Mouse (Mus musculus): ENCODE data around the gene 2010003K11Rik.

DNA sequence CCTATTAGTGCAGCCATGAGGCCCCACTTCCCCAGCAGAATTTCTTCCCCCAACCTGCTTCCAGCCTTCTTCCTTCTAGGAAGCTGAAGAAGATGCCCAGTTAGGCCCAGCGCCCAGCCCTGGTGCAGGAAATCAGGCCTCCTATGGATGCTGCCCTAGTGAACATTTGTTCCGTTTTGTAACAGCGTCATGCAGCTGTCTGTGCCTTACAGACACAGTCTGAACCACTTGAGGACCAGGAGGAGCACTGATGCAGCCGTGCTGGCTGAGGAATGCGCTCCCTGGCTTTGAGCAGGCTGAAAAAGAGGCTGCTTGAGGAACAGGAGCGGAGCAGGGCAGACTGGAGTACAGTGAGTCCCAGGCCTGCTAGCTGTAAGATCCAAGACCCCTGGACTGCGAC lies 3.7 kb downstream of the 2010003K11Rik start:
- no peak for TF ChIP-seq CTCF (IDR thresholded peaks at IDR 0.05; ENCODE audit: extremely low read depth, insufficient read depth, low read length)
- no peak for TF ChIP-seq POLR2A (IDR thresholded peaks at IDR 0.05; ENCODE audit: extremely low read depth, insufficient read depth, low read length)
